15 mouse cellular contexts compared by ENCODE assay signal in genomic region chr5:24861449-24861930, GRCm38 (mm10). TPM values are rescaled to one million over a fixed set of nuclear protein-coding genes. Genes with fewer than 3 reads are reported as not detected.
DNase-seq lines count a peak whose midpoint lies in the region; ATAC-seq and TF ChIP-seq lines count a peak whose summit lies in the region.
"Had no signal": no experiment of that assay in that cellular context is flagged by ENCODE, and none has a peak within 500 bp of the region (broad histone marks: within the 10 kb centered on the region; RNA-seq: fewer than 3 reads in every experiment).

No protein-coding gene starts in this region.

- peaks cover 21% of the 10 kb centered on the region for H3K4me1 ChIP-seq in heart, embryonic 16.5 days (ENCODE audit: control insufficient read depth, insufficient read depth, low read length)
- H3K4me1 ChIP-seq: embryonic facial prominence, embryonic 15.5 days; hindbrain, embryonic 13.5 days; intestine, embryonic 15.5 days; midbrain, embryonic 13.5 days had no signal

- TF ChIP-seq CTCF in layer of hippocampus, adult 2 months (conservative IDR thresholded peaks at IDR 0.05): no peak

- peak overlapping the region; percentile 43; the same call in 1 of the 2 replicates for H3K9ac ChIP-seq in heart, embryonic 16.5 days (ENCODE audit: low read length)
- H3K9ac ChIP-seq: embryonic facial prominence, embryonic 15.5 days; hindbrain, embryonic 13.5 days; intestine, embryonic 15.5 days; midbrain, embryonic 13.5 days had no signal

- peak overlapping the region; percentile 28; the same call in 1 of the 2 replicates for H3K4me2 ChIP-seq in heart, embryonic 16.5 days (ENCODE audit: low read depth, low read length)
- H3K4me2 ChIP-seq: embryonic facial prominence, embryonic 15.5 days; hindbrain, embryonic 13.5 days; intestine, embryonic 15.5 days; midbrain, embryonic 13.5 days had no signal

- H3K4me3 ChIP-seq in layer of hippocampus, adult 2 months: no peak overlapping the region
- H3K4me3 ChIP-seq in heart, embryonic 16.5 days (ENCODE audit: low read length): no peak overlapping the region
- H3K4me3 ChIP-seq: embryonic facial prominence, embryonic 15.5 days; hindbrain, embryonic 13.5 days; intestine, embryonic 15.5 days; midbrain, embryonic 13.5 days; myocyte had no signal

- peaks cover 7% of the 10 kb centered on the region; the same call in 1 of the 2 replicates for H3K9me3 ChIP-seq in heart, embryonic 16.5 days (replicated peaks; ENCODE audit: control insufficient read depth, low read length)
- H3K9me3 ChIP-seq: embryonic facial prominence, embryonic 15.5 days; hindbrain, embryonic 13.5 days; intestine, embryonic 15.5 days; midbrain, embryonic 13.5 days had no signal

- no peak for DNase-seq in cerebellum, adult 8-10 months
- DNase-seq in heart, adult 11 months: peak; percentile 86
- no peak for DNase-seq in heart, adult 8-10 months (ENCODE audit: low spot score)
- no peak for DNase-seq in layer of hippocampus, adult 2 months (ENCODE audit: low spot score in 2 of 2)
- no peak for DNase-seq in layer of hippocampus, postnatal 25 days (ENCODE audit: extremely low spot score in 1 of 2, low spot score in 1 of 2)
- no peak for DNase-seq in layer of hippocampus, postnatal 36 days
- DNase-seq: liver; thymus, postnatal 14 days had no signal

- peaks cover 16% of the 10 kb centered on the region for H3K36me3 ChIP-seq in heart, embryonic 16.5 days (ENCODE audit: control insufficient read depth, insufficient read depth)

- H3K27ac ChIP-seq in layer of hippocampus, adult 2 months: peak overlapping the region; percentile 82
- peak overlapping the region; percentile 84 for H3K27ac ChIP-seq in heart, embryonic 16.5 days (ENCODE audit: low read length)
- H3K27ac ChIP-seq: embryonic facial prominence, embryonic 15.5 days; hindbrain, embryonic 13.5 days; intestine, embryonic 15.5 days; midbrain, embryonic 13.5 days had no signal

- 42% methylated on average over 9 of the region's 9 CpGs for WGBS in heart, embryonic 16.5 days

- H3K27me3 ChIP-seq in heart, embryonic 16.5 days (ENCODE audit: control insufficient read depth, insufficient read depth, low read length): no peaks in the 10 kb centered on the region
- H3K27me3 ChIP-seq: embryonic facial prominence, embryonic 15.5 days; hindbrain, embryonic 13.5 days; intestine, embryonic 15.5 days; midbrain, embryonic 13.5 days had no signal

- 0 out of 2 replicates have a peak, but pooled peaks have one; percentile 32 for ATAC-seq in cerebellum, adult (ENCODE audit: insufficient number of reproducible peaks, low FRiP score, low TSS enrichment)
- ATAC-seq in heart, embryonic 16.5 days (replicated peaks; ENCODE audit: extremely low read depth, insufficient read depth, low FRiP score): peak; percentile 74
- ATAC-seq: intestine, embryonic 15.5 days; midbrain, embryonic 13.5 days had no signal

RNA-seq across cellular contexts. Expression of gene Rheb, which starts 19.1 kb away (rescaled TPM):
- 10 to 100 TPM; 76.2 to 78.6 (median 77.5) TPM for total RNA-seq in heart, adult 8-10 months (2022)
- total RNA-seq in layer of hippocampus, adult 2 months (2021): 100 to 1,000 TPM; 106 to 115 TPM
- total RNA-seq in layer of hippocampus, postnatal 25 days (2021): 100 to 1,000 TPM; 116 to 123 TPM
- polyA plus RNA-seq in heart, embryonic 16.5 days (2015; fragmentation: Nextera tagmentation; extraction: Ambion mirVana): 242 and 283 TPM in 2 replicates
- total RNA-seq in layer of hippocampus, postnatal 36 days (2021): 100 to 1,000 TPM; 111 to 120 TPM
